Mouse (Mus musculus): ENCODE results near the gene Eef1akmt2. TPM values are rescaled to one million over a fixed set of nuclear protein-coding genes. Genes with fewer than 3 reads are reported as not detected.

The Eef1akmt2 gene
- total and polyA plus RNA-seq, 2 experiments, result 3.4 to 21.8 TPM

GRCm38 (mm10) chr7:132889691-132890090, 37.2 kb upstream of the Eef1akmt2 start:
- Histone ChIP-seq H3K9ac (ENCODE audit: low read depth, low read length) (no peak overlapping the region), H3K27me3 (ENCODE audit: control insufficient read depth, insufficient read depth, low read length) (no peaks in the 10 kb centered on the region), H3K36me3 (ENCODE audit: control insufficient read depth, insufficient read depth, low read length) (no peaks in the 10 kb centered on the region), H3K27ac (replicated peaks; ENCODE audit: insufficient read depth, low read depth, low read length) (no peak overlapping the region), H3K79me2 (ENCODE audit: control insufficient read depth, insufficient read depth, low read length) (no peaks in the 10 kb centered on the region), H3K4me3 (ENCODE audit: insufficient read depth, low read depth, low read length) (no peak overlapping the region), H3K4me1 (ENCODE audit: control insufficient read depth, insufficient read depth, low read length) (peaks cover 4% of the 10 kb centered on the region)
- 95% methylated on average over 8 of the region's 8 CpGs for WGBS
- no peak for TF ChIP-seq CTCF (IDR thresholded peaks at IDR 0.05; ENCODE audit: low read depth, low read length)
- no peak for TF ChIP-seq POLR2A (IDR thresholded peaks at IDR 0.05; ENCODE audit: extremely low read depth, insufficient read depth, low read length)
- no peak for DNase-seq (ENCODE audit: extremely low read depth, low read depth, low spot score)

- peaks cover 2% of the 10 kb centered on the region; the same call in 1 of the 2 replicates for H3K36me3 ChIP-seq (ENCODE audit: control insufficient read depth, insufficient read depth, low read length)
- no peaks in the 10 kb centered on the region for H3K79me2 ChIP-seq (ENCODE audit: control insufficient read depth, insufficient read depth, low read length)
- H3K4me1 ChIP-seq (ENCODE audit: control insufficient read depth, insufficient read depth, low read length), result peaks cover 4% of the 10 kb centered on the region
- WGBS, result 87% methylated on average over 4 of the region's 4 CpGs
- no peak for DNase-seq (ENCODE audit: extremely low read depth, low read depth, low spot score)
- H3K27ac ChIP-seq (replicated peaks; ENCODE audit: insufficient read depth, low read depth, low read length), result no peak overlapping the region
- no peak overlapping the region for H3K4me3 ChIP-seq (ENCODE audit: insufficient read depth, low read depth, low read length)
- no peaks in the 10 kb centered on the region for H3K27me3 ChIP-seq (ENCODE audit: control insufficient read depth, insufficient read depth, low read length)
- TF ChIP-seq POLR2A (IDR thresholded peaks at IDR 0.05; ENCODE audit: extremely low read depth, insufficient read depth, low read length) (no peak), CTCF (IDR thresholded peaks at IDR 0.05; ENCODE audit: low read depth, low read length) (no peak)
- no peak overlapping the region for H3K9ac ChIP-seq (ENCODE audit: low read depth, low read length)
Measured at GRCm38 (mm10) chr7:132888518-132889249, 36.2 kb upstream of the Eef1akmt2 start.

GRCm38 (mm10) chr7:132888052-132888451, 35.6 kb upstream of the Eef1akmt2 start:
- H3K4me1 ChIP-seq (ENCODE audit: control insufficient read depth, insufficient read depth, low read length), result peaks cover 4% of the 10 kb centered on the region
- no peak for TF ChIP-seq POLR2A (IDR thresholded peaks at IDR 0.05; ENCODE audit: extremely low read depth, insufficient read depth, low read length)
- no peak for TF ChIP-seq CTCF (IDR thresholded peaks at IDR 0.05; ENCODE audit: low read depth, low read length)
- H3K27me3 ChIP-seq (ENCODE audit: control insufficient read depth, insufficient read depth, low read length), result no peaks in the 10 kb centered on the region
- DNase-seq (ENCODE audit: extremely low read depth, low read depth, low spot score), result no peak
- peaks cover 9% of the 10 kb centered on the region for H3K36me3 ChIP-seq (ENCODE audit: control insufficient read depth, insufficient read depth, low read length)
- 55% methylated on average over 3 of the region's 3 CpGs for WGBS
- no peaks in the 10 kb centered on the region for H3K79me2 ChIP-seq (ENCODE audit: control insufficient read depth, insufficient read depth, low read length)
- no peak overlapping the region for H3K9ac ChIP-seq (ENCODE audit: low read depth, low read length)
- no peak overlapping the region for H3K4me3 ChIP-seq (ENCODE audit: insufficient read depth, low read depth, low read length)
- no peak overlapping the region for H3K27ac ChIP-seq (replicated peaks; ENCODE audit: insufficient read depth, low read depth, low read length)

- no peak overlapping the region for H3K9ac ChIP-seq (ENCODE audit: low read depth, low read length)
- peak; percentile 80 for DNase-seq (ENCODE audit: extremely low read depth, low read depth, low spot score)
- no peaks in the 10 kb centered on the region for H3K79me2 ChIP-seq (ENCODE audit: control insufficient read depth, insufficient read depth, low read length)
- H3K27me3 ChIP-seq (ENCODE audit: control insufficient read depth, insufficient read depth, low read length), result no peaks in the 10 kb centered on the region
- peaks cover 16% of the 10 kb centered on the region for H3K36me3 ChIP-seq (ENCODE audit: control insufficient read depth, insufficient read depth, low read length)
- peaks cover 4% of the 10 kb centered on the region for H3K4me1 ChIP-seq (ENCODE audit: control insufficient read depth, insufficient read depth, low read length)
- H3K27ac ChIP-seq (replicated peaks; ENCODE audit: insufficient read depth, low read depth, low read length), result peak overlapping the region; percentile 28
- no peak overlapping the region for H3K4me3 ChIP-seq (ENCODE audit: insufficient read depth, low read depth, low read length)
- TF ChIP-seq POLR2A (IDR thresholded peaks at IDR 0.05; ENCODE audit: extremely low read depth, insufficient read depth, low read length) (no peak), CTCF (IDR thresholded peaks at IDR 0.05; ENCODE audit: low read depth, low read length) (no peak)
- 42% methylated on average over 7 of the region's 7 CpGs for WGBS
Measured at GRCm38 (mm10) chr7:132887019-132887804, 34.7 kb upstream of the Eef1akmt2 start.

- 94% methylated on average over 7 of the region's 7 CpGs for WGBS
- Histone ChIP-seq H3K9ac (ENCODE audit: low read depth, low read length) (no peak overlapping the region), H3K4me3 (ENCODE audit: insufficient read depth, low read depth, low read length) (no peak overlapping the region), H3K27ac (replicated peaks; ENCODE audit: insufficient read depth, low read depth, low read length) (no peak overlapping the region), H3K4me1 (ENCODE audit: control insufficient read depth, insufficient read depth, low read length) (peaks cover 4% of the 10 kb centered on the region), H3K79me2 (ENCODE audit: control insufficient read depth, insufficient read depth, low read length) (no peaks in the 10 kb centered on the region), H3K27me3 (ENCODE audit: control insufficient read depth, insufficient read depth, low read length) (no peaks in the 10 kb centered on the region), H3K36me3 (ENCODE audit: control insufficient read depth, insufficient read depth, low read length) (peaks cover 41% of the 10 kb centered on the region)
- DNase-seq (ENCODE audit: extremely low read depth, low read depth, low spot score), result no peak
- no peak for TF ChIP-seq POLR2A (IDR thresholded peaks at IDR 0.05; ENCODE audit: extremely low read depth, insufficient read depth, low read length)
- TF ChIP-seq CTCF (IDR thresholded peaks at IDR 0.05; ENCODE audit: low read depth, low read length), result peak; percentile 39
Measured at GRCm38 (mm10) chr7:132884031-132884430, 31.6 kb upstream of the Eef1akmt2 start.

Data from liver, adult 2 months (tissue).